Mouse (Mus musculus): ENCODE data around the gene Pp2d1. TPM values are rescaled to one million over a fixed set of nuclear protein-coding genes. Genes with fewer than 3 reads are reported as not detected.

The Pp2d1 gene
- polyA plus RNA-seq, 1 experiment, result not detected

DNA sequence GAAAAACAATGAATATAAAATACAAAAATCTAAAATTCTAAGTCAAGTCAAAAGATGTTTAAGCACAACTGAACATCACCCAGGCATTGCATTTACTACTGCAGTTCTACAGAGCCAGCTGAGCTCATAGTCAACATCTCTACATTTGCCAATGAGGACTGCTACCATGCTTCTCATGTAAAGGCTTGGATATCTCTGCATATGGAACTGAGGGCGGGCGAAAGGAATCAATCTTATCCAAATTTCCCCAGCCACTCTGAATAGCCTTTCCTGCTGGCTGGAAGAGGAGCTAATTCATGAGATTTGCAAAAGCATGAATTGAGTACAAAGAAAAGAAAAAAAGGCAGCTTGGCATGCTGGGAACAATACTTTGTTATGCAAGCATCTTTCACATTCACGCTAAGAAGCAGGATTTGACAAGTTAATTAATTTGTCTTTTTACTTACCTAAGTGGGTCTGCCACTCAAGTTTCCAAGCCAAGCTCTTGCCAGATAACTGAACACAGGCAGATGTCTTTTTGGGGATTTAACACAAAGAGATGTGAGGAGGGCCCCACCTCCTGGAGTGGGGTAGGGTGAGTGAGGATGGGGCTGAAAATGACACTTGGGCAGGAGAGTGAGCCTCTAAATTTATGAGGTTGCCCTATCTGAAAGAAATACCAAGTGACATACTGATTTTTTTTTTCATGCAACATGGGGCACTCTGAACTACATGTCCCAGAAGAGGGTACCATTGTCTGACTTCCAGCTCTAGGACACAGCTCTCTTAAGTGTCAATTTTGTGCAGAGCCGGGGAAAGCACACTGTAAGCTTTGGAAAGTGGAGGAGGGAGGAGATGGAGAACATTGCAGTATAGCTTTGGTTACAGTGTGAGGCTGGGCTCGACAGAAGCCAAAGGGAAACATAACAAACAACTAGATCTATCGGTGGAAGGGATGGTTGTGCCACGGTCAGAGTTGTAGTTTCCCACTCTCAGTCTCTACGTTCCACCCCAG is 12.4 kb upstream of the Pp2d1 start:
- Histone ChIP-seq H3K4me3 (ENCODE audit: extremely low read depth, insufficient read depth, insufficient read length) (no peak overlapping the region), H3K27me3 (ENCODE audit: control insufficient read depth, insufficient read depth, low read length) (no peaks in the 10 kb centered on the region), H3K4me1 (ENCODE audit: control insufficient read depth, insufficient read depth, insufficient read length) (no peaks in the 10 kb centered on the region), H3K36me3 (ENCODE audit: control insufficient read depth, insufficient read depth, low read length) (no peaks in the 10 kb centered on the region), H3K27ac (ENCODE audit: insufficient read depth, low read length) (no peak overlapping the region)
- 92% methylated on average over 8 of the region's 8 CpGs for WGBS
- DNase-seq (ENCODE audit: low read depth in 1 of 2, low spot score in 2 of 2), result no peak
- no peak for TF ChIP-seq CTCF (IDR thresholded peaks at IDR 0.05; ENCODE audit: extremely low read depth, insufficient read depth, insufficient read length, insufficient replicate concordance)
- TF ChIP-seq POLR2A (IDR thresholded peaks at IDR 0.05; ENCODE audit: low read depth, low read length), result no peak

DNA sequence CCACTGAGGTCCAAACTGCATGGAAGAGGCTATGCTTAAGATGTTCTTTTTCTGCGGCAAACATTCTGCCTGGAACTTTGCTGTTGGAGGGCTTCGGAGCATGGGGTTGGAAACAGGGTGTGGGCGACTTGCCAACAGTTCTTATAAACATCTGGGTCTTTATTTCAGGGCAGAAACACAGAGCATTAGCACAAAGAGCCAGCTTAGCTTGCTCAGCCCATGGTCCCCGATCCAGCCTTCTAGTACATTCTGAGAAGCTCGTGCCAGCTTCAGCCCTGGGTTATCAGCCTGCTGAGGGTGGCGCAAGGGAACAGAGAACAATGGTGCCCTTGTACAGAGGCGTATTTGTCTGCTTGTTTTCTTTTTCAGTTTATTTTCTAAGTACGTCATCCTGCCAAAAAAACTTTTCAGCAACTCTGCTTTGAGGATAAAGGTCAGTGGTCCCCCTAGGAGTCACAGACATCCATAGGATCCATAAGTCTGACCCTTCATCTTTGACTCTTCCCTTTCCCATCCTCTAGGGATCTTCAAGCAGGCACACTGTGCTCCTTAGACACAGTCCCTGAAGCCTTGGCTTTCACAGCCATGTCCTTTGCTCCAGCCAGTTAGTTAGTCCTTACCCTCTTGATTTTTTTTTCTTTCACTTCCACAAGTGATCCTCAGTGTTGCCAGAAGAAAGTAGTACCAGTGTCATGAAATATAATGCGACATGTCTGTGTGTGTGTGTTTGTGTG is 4.5 kb upstream of the Pp2d1 start:
- no peaks in the 10 kb centered on the region for H3K27me3 ChIP-seq (ENCODE audit: control insufficient read depth, insufficient read depth, low read length)
- no peak overlapping the region for H3K27ac ChIP-seq (ENCODE audit: insufficient read depth, low read length)
- WGBS, result 90% methylated on average over 9 of the region's 9 CpGs
- H3K4me3 ChIP-seq (ENCODE audit: extremely low read depth, insufficient read depth, insufficient read length), result no peak overlapping the region
- H3K4me1 ChIP-seq (ENCODE audit: control insufficient read depth, insufficient read depth, insufficient read length), result no peaks in the 10 kb centered on the region
- no peak for DNase-seq (ENCODE audit: low read depth in 1 of 2, low spot score in 2 of 2)
- no peaks in the 10 kb centered on the region for H3K36me3 ChIP-seq (ENCODE audit: control insufficient read depth, insufficient read depth, low read length)
- TF ChIP-seq CTCF (IDR thresholded peaks at IDR 0.05; ENCODE audit: extremely low read depth, insufficient read depth, insufficient read length, insufficient replicate concordance) (no peak), POLR2A (IDR thresholded peaks at IDR 0.05; ENCODE audit: low read depth, low read length) (no peak)

DNA sequence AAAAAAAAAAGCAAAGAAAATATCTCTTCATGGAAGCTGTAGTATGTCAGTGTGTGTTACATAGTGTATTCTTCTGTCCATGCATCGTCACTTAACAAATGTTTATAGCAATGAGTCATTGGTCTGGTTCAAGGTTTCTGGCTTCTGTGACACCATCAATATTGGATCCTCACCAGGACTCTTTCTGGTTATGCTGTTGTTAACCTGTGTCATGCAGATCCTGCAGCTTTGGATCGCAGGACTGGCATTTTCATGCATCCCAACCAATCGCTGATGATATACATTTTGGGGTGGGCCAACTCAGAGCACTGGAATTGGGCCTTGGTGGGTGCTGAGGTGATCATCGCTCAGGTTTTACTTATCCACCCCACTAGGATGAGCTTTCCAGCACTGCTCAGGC is 3.3 kb upstream of the Pp2d1 start:
- Histone ChIP-seq H3K36me3 (ENCODE audit: control insufficient read depth, insufficient read depth, low read length) (no peaks in the 10 kb centered on the region), H3K4me1 (ENCODE audit: control insufficient read depth, insufficient read depth, insufficient read length) (no peaks in the 10 kb centered on the region), H3K27me3 (ENCODE audit: control insufficient read depth, insufficient read depth, low read length) (no peaks in the 10 kb centered on the region), H3K4me3 (ENCODE audit: extremely low read depth, insufficient read depth, insufficient read length) (no peak overlapping the region), H3K27ac (ENCODE audit: insufficient read depth, low read length) (no peak overlapping the region)
- WGBS, result 92% methylated on average over 4 of the region's 4 CpGs
- DNase-seq (ENCODE audit: low read depth in 1 of 2, low spot score in 2 of 2), result no peak
- TF ChIP-seq CTCF (IDR thresholded peaks at IDR 0.05; ENCODE audit: extremely low read depth, insufficient read depth, insufficient read length, insufficient replicate concordance) (no peak), POLR2A (IDR thresholded peaks at IDR 0.05; ENCODE audit: low read depth, low read length) (no peak)

DNA sequence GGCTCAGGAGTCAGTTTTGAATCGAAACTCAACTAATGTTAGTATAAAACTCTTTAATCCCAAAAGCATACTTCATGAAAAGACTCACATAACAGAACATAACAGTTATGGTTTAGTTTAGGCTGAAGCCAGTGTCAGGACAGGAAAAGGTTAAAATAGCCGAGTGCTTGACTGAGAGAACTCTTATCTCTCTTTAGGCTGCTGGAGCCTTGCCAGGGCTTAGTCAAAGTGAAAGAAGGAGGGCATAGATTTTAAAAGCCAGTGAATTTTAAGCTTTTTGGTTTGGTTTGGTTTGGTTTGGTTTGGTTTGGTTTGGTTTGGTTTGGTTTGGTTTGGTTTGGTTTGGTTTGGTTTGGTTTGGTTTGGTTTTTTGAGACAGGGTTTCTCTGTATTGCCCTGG is 6.8 kb downstream of the Pp2d1 start:
- no peaks in the 10 kb centered on the region for H3K36me3 ChIP-seq (ENCODE audit: control insufficient read depth, insufficient read depth, low read length)
- H3K4me1 ChIP-seq (ENCODE audit: control insufficient read depth, insufficient read depth, insufficient read length), result no peaks in the 10 kb centered on the region
- 47% methylated on average over 2 of the region's 2 CpGs for WGBS
- no peak overlapping the region for H3K27ac ChIP-seq (ENCODE audit: insufficient read depth, low read length)
- TF ChIP-seq CTCF (IDR thresholded peaks at IDR 0.05; ENCODE audit: extremely low read depth, insufficient read depth, insufficient read length, insufficient replicate concordance) (no peak), POLR2A (IDR thresholded peaks at IDR 0.05; ENCODE audit: low read depth, low read length) (no peak)
- no peak for DNase-seq (ENCODE audit: low read depth in 1 of 2, low spot score in 2 of 2)
- no peaks in the 10 kb centered on the region for H3K27me3 ChIP-seq (ENCODE audit: control insufficient read depth, insufficient read depth, low read length)
- H3K4me3 ChIP-seq (ENCODE audit: extremely low read depth, insufficient read depth, insufficient read length), result no peak overlapping the region

DNA sequence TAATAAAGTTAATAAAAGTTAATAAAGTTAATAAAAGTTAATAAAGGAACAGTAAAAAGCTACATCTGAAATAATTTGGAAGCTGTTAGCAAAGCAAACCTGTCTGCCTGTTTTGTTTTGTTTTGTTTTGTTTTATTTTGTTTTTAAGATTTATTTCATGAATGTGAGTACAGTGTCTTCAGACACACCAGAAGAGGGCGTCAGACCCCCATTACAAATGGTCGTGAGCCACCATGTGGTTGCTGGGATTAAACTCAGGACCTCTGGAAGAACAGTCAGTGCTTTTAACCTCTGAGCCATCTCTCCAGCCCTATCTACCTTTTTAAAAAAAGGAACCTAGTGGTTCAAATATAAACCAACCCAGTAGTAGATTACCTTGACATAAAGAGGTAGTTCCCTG is 8.1 kb downstream of the Pp2d1 start:
- Histone ChIP-seq H3K27ac (ENCODE audit: insufficient read depth, low read length) (no peak overlapping the region), H3K4me1 (ENCODE audit: control insufficient read depth, insufficient read depth, insufficient read length) (no peaks in the 10 kb centered on the region), H3K36me3 (ENCODE audit: control insufficient read depth, insufficient read depth, low read length) (no peaks in the 10 kb centered on the region), H3K4me3 (ENCODE audit: extremely low read depth, insufficient read depth, insufficient read length) (no peak overlapping the region), H3K27me3 (ENCODE audit: control insufficient read depth, insufficient read depth, low read length) (no peaks in the 10 kb centered on the region)
- TF ChIP-seq CTCF (IDR thresholded peaks at IDR 0.05; ENCODE audit: extremely low read depth, insufficient read depth, insufficient read length, insufficient replicate concordance), result no peak
- DNase-seq (ENCODE audit: low read depth in 1 of 2, low spot score in 2 of 2), result no peak
- WGBS, result 47% methylated on average over 2 of the region's 2 CpGs

DNA sequence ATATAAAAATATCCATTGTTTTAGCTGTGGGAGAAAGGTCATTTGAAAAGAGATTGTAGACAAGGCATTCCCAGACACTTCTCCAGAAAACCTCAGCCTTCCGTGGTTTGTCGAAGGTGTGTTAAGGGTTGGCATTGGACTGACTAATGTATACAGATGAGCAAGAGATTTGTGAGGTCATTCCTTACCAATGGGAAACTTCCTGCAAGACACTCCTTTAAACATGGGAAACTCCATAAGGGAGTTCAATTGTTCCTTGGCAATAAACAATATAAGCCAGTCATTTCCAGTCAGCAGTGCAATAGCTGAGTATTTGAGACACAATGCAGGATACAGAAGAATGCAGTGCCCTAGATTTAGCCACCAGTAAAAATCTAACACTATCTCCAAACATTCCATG is 11.2 kb downstream of the Pp2d1 start:
- TF ChIP-seq POLR2A (IDR thresholded peaks at IDR 0.05; ENCODE audit: low read depth, low read length) (no peak), CTCF (IDR thresholded peaks at IDR 0.05; ENCODE audit: extremely low read depth, insufficient read depth, insufficient read length, insufficient replicate concordance) (no peak)
- no peak overlapping the region for H3K27ac ChIP-seq (ENCODE audit: insufficient read depth, low read length)
- DNase-seq (ENCODE audit: low read depth in 1 of 2, low spot score in 2 of 2), result no peak
- 89% methylated on average over 2 of the region's 2 CpGs for WGBS
- H3K27me3 ChIP-seq (ENCODE audit: control insufficient read depth, insufficient read depth, low read length), result no peaks in the 10 kb centered on the region
- no peaks in the 10 kb centered on the region for H3K36me3 ChIP-seq (ENCODE audit: control insufficient read depth, insufficient read depth, low read length)
- no peak overlapping the region for H3K4me3 ChIP-seq (ENCODE audit: extremely low read depth, insufficient read depth, insufficient read length)
- no peaks in the 10 kb centered on the region for H3K4me1 ChIP-seq (ENCODE audit: control insufficient read depth, insufficient read depth, insufficient read length)
